Mouse (Mus musculus) ES-E14 (cell line): Measurements from ENCODE around the gene Itih5.

Experiments
- CHD2 ChIP-seq: IDR thresholded peaks from 2 replicates; pipeline ENCODE4 v1.6.1; 2014; ENCODE audit warnings: mild to moderate bottlenecking, low read depth, low read length, inconsistent platforms
- MAFK ChIP-seq: IDR thresholded peaks from 2 replicates; pipeline ENCODE4 v1.6.1; 2014; ENCODE audit warnings: mild to moderate bottlenecking, low read depth, low read length, inconsistent platforms; ENCODE audit not compliant: insufficient read depth
- ZNF384 ChIP-seq: IDR thresholded peaks from 2 replicates; pipeline ENCODE4 v1.6.1; 2012; ENCODE audit warnings: low read depth, low read length, inconsistent platforms

- TF ChIP-seq ZNF384, result no peak
- no peak for TF ChIP-seq MAFK
- TF ChIP-seq CHD2, result no peak
These were observed 112.5 kb downstream of the Itih5 start for GRCm38 (mm10) chr2:10265881-10266280.
